Mouse (Mus musculus) hindbrain, embryonic 15.5 days (tissue): ENCODE data around the gene Tff1. TPM values are rescaled to one million over a fixed set of nuclear protein-coding genes. Genes with fewer than 3 reads are reported as not detected.
A peak's percentile ranks its signal among the peaks of the same experiment; 100 is the strongest.

ENCODE experiments used
- ATAC-seq: fragments of 200-750 bp; cut with Nextera tagmentation; 2 replicates; pipeline ENCODE4 v1.8.0; 2017; ENCODE audit warnings: low read depth, moderate number of reproducible peaks, moderate TSS enrichment; ENCODE audit not compliant: low FRiP score
- H3K27ac ChIP-seq: fragments of 300-500 bp; sonication (generic); replicated peaks from 2 replicates; pipeline ENCODE4 v1.5.1; 2015; ENCODE audit warnings: mild to moderate bottlenecking, inconsistent platforms
- H3K27me3 ChIP-seq: fragments of 300-500 bp; sonication (generic); 2 replicates; pipeline ENCODE4 v1.6.1; 2015; ENCODE audit warnings: control low read depth, inconsistent platforms
- H3K36me3 ChIP-seq: fragments of 300-500 bp; sonication (generic); 2 replicates; pipeline ENCODE4 v1.6.1; 2015; ENCODE audit warnings: control low read depth, inconsistent platforms
- H3K4me1 ChIP-seq: fragments of 300-500 bp; sonication (generic); replicated peaks from 2 replicates; pipeline ENCODE4 v1.6.1; 2015; ENCODE audit warnings: control low read depth, inconsistent platforms
- H3K4me2 ChIP-seq: fragments of 300-500 bp; sonication (generic); 2 replicates; pipeline ENCODE4 v1.6.1; 2015; ENCODE audit warnings: moderate library complexity, mild to moderate bottlenecking, inconsistent platforms
- H3K4me3 ChIP-seq: fragments of 300-500 bp; sonication (generic); 2 replicates; pipeline ENCODE4 v1.5.1; 2015; ENCODE audit warnings: mild to moderate bottlenecking, inconsistent platforms
- H3K9ac ChIP-seq: fragments of 300-500 bp; sonication (generic); 2 replicates; pipeline ENCODE4 v1.6.1; 2015; ENCODE audit warnings: inconsistent platforms
- H3K9me3 ChIP-seq: fragments of 300-500 bp; sonication (generic); 2 replicates; pipeline ENCODE4 v1.6.1; 2016; ENCODE audit warnings: control low read depth, inconsistent platforms
- WGBS: fragments of 180-500 bp; shearing (Covaris S2); methylation state at CpG from one replicate; pipeline ENCODE4 v1.1.7; 2015; 5-methylcytosine and 5-hydroxymethylcytosine counted together
- polyA plus RNA-seq: library from polyadenylated mRNA; unstranded; fragments of >200 nt; fragmentation: Nextera tagmentation; extraction: Ambion mirVana; gene quantifications from 2 replicates; pipeline ENCODE4 v1.2.1, GENCODE M21; 2015

Tff1 gene
- polyA plus RNA-seq, 1 experiment from 2014 or later: not detected

- no peaks in the 10 kb centered on the region for H3K27me3 ChIP-seq
- peaks cover 6% of the 10 kb centered on the region; the same call in 1 of the 2 replicates for H3K9me3 ChIP-seq
- H3K4me2 ChIP-seq: no peak overlapping the region
- peaks cover 8% of the 10 kb centered on the region for H3K4me1 ChIP-seq
- 39% methylated on average over 9 of the region's 9 CpGs for WGBS
- peak; percentile 59 for ATAC-seq
- no peak overlapping the region for H3K4me3 ChIP-seq
- no peak overlapping the region for H3K9ac ChIP-seq
- no peaks in the 10 kb centered on the region for H3K36me3 ChIP-seq
- no peak overlapping the region for H3K27ac ChIP-seq
Measured at GRCm38 (mm10) chr17:31125548-31126266, 39.4 kb downstream of the Tff1 start.

- Histone ChIP-seq H3K36me3 (no peaks in the 10 kb centered on the region; the same call in 1 of the 2 replicates), H3K27me3 (no peaks in the 10 kb centered on the region), H3K9me3 (peaks cover 6% of the 10 kb centered on the region; the same call in 1 of the 2 replicates), H3K4me1 (peaks cover 8% of the 10 kb centered on the region), H3K4me2 (no peak overlapping the region), H3K27ac (no peak overlapping the region), H3K4me3 (no peak overlapping the region), H3K9ac (no peak overlapping the region)
- WGBS: 12% methylated on average over 8 of the region's 8 CpGs
- no peak for ATAC-seq
Measured at GRCm38 (mm10) chr17:31121975-31122374, 43.1 kb downstream of the Tff1 start.

- Histone ChIP-seq H3K36me3 (no peaks in the 10 kb centered on the region; the same call in 1 of the 2 replicates), H3K4me2 (no peak overlapping the region), H3K9me3 (peaks cover 6% of the 10 kb centered on the region; the same call in 1 of the 2 replicates), H3K27ac (no peak overlapping the region), H3K9ac (no peak overlapping the region), H3K4me3 (no peak overlapping the region), H3K27me3 (no peaks in the 10 kb centered on the region), H3K4me1 (no peaks in the 10 kb centered on the region)
- peak; percentile 62; the same call in 1 of the 2 replicates for ATAC-seq
- WGBS: 6% methylated on average over 7 of the region's 7 CpGs
Measured at GRCm38 (mm10) chr17:31119429-31119828, 45.6 kb downstream of the Tff1 start.

GRCm38 (mm10) chr17:31117946-31118345 is 47.1 kb downstream of the Tff1 start:
- 87% methylated on average over 5 of the region's 5 CpGs for WGBS

GRCm38 (mm10) chr17:31116063-31116462 is 49.0 kb downstream of the Tff1 start:
- Histone ChIP-seq H3K4me1 (0 out of 2 replicates have a peak, but pooled peaks cover 4% of the 10 kb centered on the region), H3K27ac (no peak overlapping the region), H3K27me3 (no peaks in the 10 kb centered on the region), H3K4me3 (no peak overlapping the region), H3K9me3 (no peaks in the 10 kb centered on the region), H3K4me2 (no peak overlapping the region), H3K36me3 (peaks cover 21% of the 10 kb centered on the region), H3K9ac (no peak overlapping the region)
- no peak for ATAC-seq
- WGBS: 70% methylated on average over 6 of the region's 6 CpGs

More at GRCm38 (mm10) chr17:31117946-31118345, 47.1 kb downstream of the Tff1 start:
- no peak overlapping the region for H3K27ac ChIP-seq
- H3K4me2 ChIP-seq: no peak overlapping the region
- no peak overlapping the region for H3K9ac ChIP-seq
- H3K27me3 ChIP-seq: no peaks in the 10 kb centered on the region
- H3K9me3 ChIP-seq: no peaks in the 10 kb centered on the region
- H3K36me3 ChIP-seq: peaks cover 8% of the 10 kb centered on the region; the same call in 1 of the 2 replicates
- no peak for ATAC-seq
- H3K4me1 ChIP-seq: 0 out of 2 replicates have a peak, but pooled peaks cover 4% of the 10 kb centered on the region
- H3K4me3 ChIP-seq: no peak overlapping the region

GRCm38 (mm10) chr17:31113191-31113856 is 51.8 kb downstream of the Tff1 start:
- Histone ChIP-seq H3K27ac (no peak overlapping the region), H3K4me3 (no peak overlapping the region), H3K36me3 (peaks cover 38% of the 10 kb centered on the region), H3K27me3 (no peaks in the 10 kb centered on the region), H3K9me3 (no peaks in the 10 kb centered on the region), H3K9ac (no peak overlapping the region), H3K4me2 (no peak overlapping the region), H3K4me1 (0 out of 2 replicates have a peak, but pooled peaks cover 4% of the 10 kb centered on the region)
- no peak for ATAC-seq
- 30% methylated on average over 9 of the region's 9 CpGs for WGBS

Other genes starting within 250 kb of the Tff1 start
- gene Umodl1, start 210.6 kb downstream of the Tff1 start, polyA plus RNA-seq: not detected in 2 replicates
- gene Abcg1, start 107.6 kb downstream of the Tff1 start, polyA plus RNA-seq: 19.9 TPM in 2 replicates
- 2.4 and 3.2 TPM in 2 replicates for gene Tff3, start 35.6 kb downstream of the Tff1 start, polyA plus RNA-seq
- not detected in 2 replicates for gene Tff2, start 21.0 kb downstream of the Tff1 start, polyA plus RNA-seq
- gene Tmprss3, start 33.7 kb upstream of the Tff1 start, polyA plus RNA-seq: not detected in 2 replicates
- gene Ubash3a, start 42.6 kb upstream of the Tff1 start, polyA plus RNA-seq: 0.09 TPM in 1 of 2 replicates, not detected in the other
- gene Rsph1, start 112.1 kb upstream of the Tff1 start, polyA plus RNA-seq: 5.9 and 7.5 TPM in 2 replicates
- 9.4 and 13.4 TPM in 2 replicates for gene Slc37a1, start 121.5 kb upstream of the Tff1 start, polyA plus RNA-seq
- 28.1 and 34.2 TPM in 2 replicates for gene Pde9a, start 220.9 kb upstream of the Tff1 start, polyA plus RNA-seq